Mouse (Mus musculus) liver, adult 2 months (tissue): ENCODE data around the gene Dennd4a. TPM values are rescaled to one million over a fixed set of nuclear protein-coding genes. Genes with fewer than 3 reads are reported as not detected.

Source experiments
- DNase-seq: peaks from one replicate; pipeline ENCODE4 v3.0.0-alpha.2; 2011; ENCODE audit warnings: low read depth, low spot score; ENCODE audit errors: extremely low read depth
- H3K27ac ChIP-seq: fragments of 200-500 bp; replicated peaks from 2 replicates; pipeline ENCODE4 v1.5.1; 2012; ENCODE audit warnings: low read depth, mild to moderate bottlenecking, control low read depth, inconsistent platforms, low read length; ENCODE audit not compliant: insufficient read depth
- H3K27me3 ChIP-seq: fragments of 200-500 bp; 2 replicates; pipeline ENCODE4 v1.6.1; 2012; ENCODE audit warnings: mild to moderate bottlenecking, moderate library complexity, low read length, inconsistent platforms; ENCODE audit not compliant: control insufficient read depth, insufficient read depth
- H3K36me3 ChIP-seq: fragments of 200-500 bp; 2 replicates; pipeline ENCODE4 v1.6.1; 2012; ENCODE audit warnings: low read length, inconsistent platforms; ENCODE audit not compliant: control insufficient read depth, insufficient read depth
- H3K4me1 ChIP-seq: fragments of 200-500 bp; 2 replicates; pipeline ENCODE4 v1.6.1; 2011; ENCODE audit warnings: low read length; ENCODE audit not compliant: control insufficient read depth, insufficient read depth
- H3K4me3 ChIP-seq: fragments of 200-500 bp; 2 replicates; pipeline ENCODE4 v1.5.1; 2011; ENCODE audit warnings: low read depth, mild to moderate bottlenecking, control low read depth, low read length, moderate library complexity; ENCODE audit not compliant: insufficient read depth
- H3K79me2 ChIP-seq: fragments of 200-500 bp; 2 replicates; pipeline ENCODE4 v1.6.1; 2012; ENCODE audit warnings: inconsistent platforms, mild to moderate bottlenecking, low read length, moderate library complexity; ENCODE audit not compliant: control insufficient read depth, insufficient read depth
- H3K9ac ChIP-seq: fragments of 200-500 bp; 2 replicates; pipeline ENCODE4 v1.6.1; 2012; ENCODE audit warnings: low read depth, mild to moderate bottlenecking, control low read depth, inconsistent platforms, low read length
- CTCF ChIP-seq: fragments of 200-500 bp; IDR thresholded peaks from 2 replicates; pipeline ENCODE4 v1.5.1; 2011; ENCODE audit warnings: low read depth, low read length, control low read depth
- POLR2A ChIP-seq: fragments of 200-500 bp; IDR thresholded peaks from 2 replicates; pipeline ENCODE4 v1.6.1; 2011; ENCODE audit warnings: low read length, control low read depth; ENCODE audit not compliant: insufficient read depth; ENCODE audit errors: extremely low read depth
- WGBS: fragments of 180-500 bp; shearing (Covaris S2); methylation state at CpG from one replicate; pipeline ENCODE4 v1.1.7; 2018; 5-methylcytosine and 5-hydroxymethylcytosine counted together
- polyA plus RNA-seq: library from polyadenylated mRNA; depleted of rRNA; stranded (reverse); fragments of >200 nt; gene quantifications from 2 replicates; pipeline ENCODE4 v1.2.3, GENCODE M21; 2012
- total RNA-seq: library from RNA; depleted of rRNA; stranded (reverse); fragments of >200 nt; gene quantifications from 2 replicates; pipeline ENCODE4 v1.2.3, GENCODE M21; 2014

Gene Dennd4a
- total and polyA plus RNA-seq, 2 experiments = 8.0 to 17.1 TPM

DNA sequence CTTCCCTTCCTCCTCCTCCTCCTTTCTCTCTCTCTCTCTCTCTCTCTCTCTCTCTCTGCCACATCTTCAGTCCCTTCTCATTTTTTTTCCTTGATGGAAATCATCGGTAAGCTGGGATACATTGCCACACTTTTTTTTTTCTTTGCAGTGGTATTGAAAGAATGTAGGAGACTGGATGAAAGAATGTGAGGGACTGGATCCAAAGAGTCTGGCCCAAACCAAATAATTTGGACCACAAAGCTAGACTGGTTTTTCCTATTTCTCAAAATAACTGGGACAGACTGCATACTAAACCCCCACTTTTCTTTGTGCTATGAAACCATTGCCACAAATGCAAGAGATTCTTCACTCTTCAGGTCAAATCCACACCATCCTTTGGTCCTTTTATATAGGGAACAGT is 19.5 kb upstream of the Dennd4a start:
- Histone ChIP-seq H3K27me3 (no peaks in the 10 kb centered on the region), H3K27ac (0 out of 2 replicates have a peak overlapping the region, but pooled peaks have one; percentile 24), H3K4me3 (no peak overlapping the region), H3K79me2 (no peaks in the 10 kb centered on the region), H3K36me3 (no peaks in the 10 kb centered on the region), H3K9ac (no peak overlapping the region), H3K4me1 (peaks cover 19% of the 10 kb centered on the region)
- WGBS = 69% methylated on average over 1 of the region's 1 CpGs
- DNase-seq = no peak
- no peak for TF ChIP-seq CTCF
- no peak for TF ChIP-seq POLR2A

DNA sequence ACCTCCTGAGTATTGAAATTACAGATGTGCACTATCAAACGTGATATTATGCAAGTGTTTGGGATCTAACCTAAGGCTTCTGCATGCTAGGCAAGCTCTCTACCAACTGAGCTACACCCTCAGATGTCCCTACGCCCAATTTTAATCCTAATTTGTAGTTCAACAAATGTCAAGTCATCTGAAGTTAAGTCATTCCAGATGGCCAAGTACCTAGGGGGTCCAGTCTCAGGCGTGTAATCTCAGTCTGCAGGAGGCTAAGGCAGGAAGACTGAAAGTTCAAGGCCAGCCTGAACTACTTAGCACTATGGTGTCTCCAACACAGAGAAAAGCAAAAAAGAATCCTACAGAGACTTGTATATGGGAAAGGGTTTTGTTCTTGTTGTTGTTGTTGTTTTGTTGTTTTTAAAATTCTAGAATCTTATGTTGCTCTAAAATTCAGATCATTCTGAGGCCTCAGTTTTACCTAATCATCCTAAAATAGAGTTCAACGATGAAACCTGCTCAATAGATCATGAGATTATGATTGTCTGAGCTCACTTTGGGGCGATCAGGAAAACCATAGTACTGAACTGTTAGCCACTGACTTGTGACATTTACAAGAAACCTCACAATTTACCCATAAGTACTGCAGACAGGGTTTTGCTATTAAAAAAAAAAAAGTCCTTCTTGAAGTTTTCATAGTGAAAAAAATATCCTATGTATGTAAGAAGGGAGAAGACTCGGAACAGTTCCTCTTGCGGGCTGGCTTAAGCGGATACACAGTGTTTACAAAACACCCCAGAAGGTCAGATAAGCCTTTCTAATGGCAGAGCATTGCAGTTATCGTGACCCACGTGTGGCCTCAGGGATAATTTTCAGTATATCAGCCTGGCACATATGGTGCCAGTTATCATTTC is 18.5 kb upstream of the Dennd4a start:
- TF ChIP-seq CTCF (no peak), POLR2A (no peak)
- no peaks in the 10 kb centered on the region for H3K79me2 ChIP-seq
- no peaks in the 10 kb centered on the region for H3K27me3 ChIP-seq
- DNase-seq = no peak
- H3K27ac ChIP-seq = no peak overlapping the region
- no peak overlapping the region for H3K4me3 ChIP-seq
- peaks cover 19% of the 10 kb centered on the region for H3K4me1 ChIP-seq
- 48% methylated on average over 10 of the region's 10 CpGs for WGBS
- H3K9ac ChIP-seq = no peak overlapping the region
- H3K36me3 ChIP-seq = no peaks in the 10 kb centered on the region

DNA sequence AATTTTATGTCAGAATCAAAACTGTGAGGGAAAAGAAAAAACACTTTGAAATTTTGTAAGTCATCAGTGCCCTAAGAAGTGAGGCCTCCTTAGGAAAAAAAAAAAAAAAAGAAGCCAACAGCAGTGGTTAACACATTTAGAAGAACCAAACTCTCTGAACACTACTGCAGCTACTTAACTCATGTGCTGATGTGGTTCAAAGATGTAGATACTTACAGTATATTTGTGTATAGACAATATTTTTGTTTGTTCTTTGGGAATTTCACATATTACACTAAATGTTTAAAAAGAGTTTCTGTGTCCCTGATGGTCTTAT is 17.9 kb upstream of the Dennd4a start:
- TF ChIP-seq CTCF (no peak), POLR2A (no peak)
- Histone ChIP-seq H3K36me3 (no peaks in the 10 kb centered on the region), H3K4me1 (peaks cover 19% of the 10 kb centered on the region)

DNA sequence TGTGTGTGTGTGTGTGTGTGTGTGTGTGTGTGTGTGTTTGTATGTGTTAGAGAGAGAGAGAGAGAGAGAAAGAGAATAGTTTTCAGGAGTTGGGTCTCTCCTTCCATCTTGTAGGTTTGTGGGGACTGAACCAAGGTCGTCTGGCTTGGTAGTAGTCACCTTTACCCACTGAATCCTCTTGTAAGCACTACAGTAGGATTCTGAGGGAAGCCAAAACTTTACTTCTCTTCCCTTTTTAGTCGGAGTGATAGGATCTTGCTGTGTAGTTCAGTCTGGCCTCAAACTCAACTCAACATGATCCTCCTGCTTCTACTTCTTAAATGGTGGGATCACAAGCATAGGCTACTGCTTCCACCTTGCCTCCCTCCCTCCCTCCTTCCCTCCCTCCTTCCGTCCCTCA is 17.3 kb upstream of the Dennd4a start:
- DNase-seq = no peak
- no peak overlapping the region for H3K9ac ChIP-seq
- H3K4me3 ChIP-seq = no peak overlapping the region
- TF ChIP-seq CTCF = no peak
- TF ChIP-seq POLR2A = no peak
- no peak overlapping the region for H3K27ac ChIP-seq
- no peaks in the 10 kb centered on the region for H3K36me3 ChIP-seq
- 80% methylated on average over 3 of the region's 3 CpGs for WGBS
- no peaks in the 10 kb centered on the region for H3K79me2 ChIP-seq
- H3K4me1 ChIP-seq = peaks cover 19% of the 10 kb centered on the region
- no peaks in the 10 kb centered on the region for H3K27me3 ChIP-seq

More for the DNA sequence above, 17.9 kb upstream of the Dennd4a start:
- Histone ChIP-seq H3K27me3 (no peaks in the 10 kb centered on the region), H3K79me2 (no peaks in the 10 kb centered on the region), H3K9ac (no peak overlapping the region), H3K4me3 (no peak overlapping the region), H3K27ac (no peak overlapping the region)
- DNase-seq = no peak

DNA sequence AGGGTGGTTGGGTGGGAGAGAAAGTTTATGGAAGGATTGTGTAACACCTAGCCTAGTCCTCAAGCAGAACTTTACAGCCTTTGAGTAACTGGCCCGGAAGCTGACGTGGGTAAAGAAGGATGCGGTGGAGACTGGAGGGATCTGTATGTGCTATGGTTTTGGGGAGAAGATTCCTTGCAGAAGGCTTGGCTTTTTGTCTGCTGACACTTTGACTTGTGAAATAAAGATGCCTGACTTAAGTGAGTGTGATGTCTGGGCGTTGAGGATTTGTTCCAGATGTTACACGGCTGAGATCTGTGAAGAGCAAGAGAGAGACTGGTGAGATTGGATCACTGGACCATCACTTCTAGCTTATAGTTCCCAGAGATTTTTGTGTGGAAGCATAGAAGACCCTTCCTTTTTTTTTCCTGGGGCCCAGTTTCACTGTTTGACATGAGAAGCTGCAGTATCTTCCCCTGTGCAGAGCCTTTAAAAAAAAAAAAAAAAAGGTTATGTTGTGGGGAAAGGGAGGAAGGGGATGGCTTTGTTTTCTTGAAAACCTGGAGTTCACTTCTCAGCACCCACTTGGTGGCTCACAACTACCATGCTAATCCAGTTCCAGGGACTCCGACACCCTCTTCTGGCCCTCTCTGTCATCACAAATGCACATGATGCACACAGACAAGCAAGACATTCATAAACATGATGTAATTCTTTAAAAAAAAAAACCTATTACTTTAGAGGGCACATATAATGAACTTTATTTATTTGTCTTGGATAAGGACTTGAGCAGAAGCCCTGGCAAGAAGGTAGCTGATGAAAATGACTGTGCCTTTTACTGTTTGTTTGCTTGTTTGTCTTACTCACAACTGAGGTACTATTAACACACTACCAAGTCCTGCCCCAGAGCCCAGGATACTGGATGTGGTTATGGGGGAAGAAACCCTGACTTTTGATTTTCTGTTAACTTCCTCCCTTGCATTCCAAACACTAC is 16.4 kb upstream of the Dennd4a start:
- Histone ChIP-seq H3K4me3 (no peak overlapping the region), H3K79me2 (no peaks in the 10 kb centered on the region), H3K27ac (no peak overlapping the region), H3K4me1 (peaks cover 19% of the 10 kb centered on the region), H3K36me3 (no peaks in the 10 kb centered on the region), H3K27me3 (no peaks in the 10 kb centered on the region), H3K9ac (no peak overlapping the region)
- no peak for TF ChIP-seq POLR2A
- TF ChIP-seq CTCF = 0 out of 2 replicates have a peak, but pooled peaks have one; percentile 10
- WGBS = 91% methylated on average over 6 of the region's 6 CpGs
- DNase-seq = peak; percentile 84
